Mouse (Mus musculus): ENCODE results near the gene Cenpe. TPM values are rescaled to one million over a fixed set of nuclear protein-coding genes. Genes with fewer than 3 reads are reported as not detected.

Cenpe gene
- polyA plus RNA-seq, 1 experiment from 2014 or later: 20.5 TPM

GRCm38 (mm10) chr3:135281701-135282100, 69.4 kb downstream of the Cenpe start:
- Histone ChIP-seq H3K9me3 (replicated peaks) (no peaks in the 10 kb centered on the region), H3K9ac (no peak overlapping the region), H3K27ac (replicated peaks) (no peak overlapping the region), H3K4me3 (replicated peaks) (no peak overlapping the region), H3K27me3 (no peaks in the 10 kb centered on the region), H3K4me2 (replicated peaks) (no peak overlapping the region), H3K4me1 (no peaks in the 10 kb centered on the region), H3K36me3 (no peaks in the 10 kb centered on the region)
- WGBS: 70% methylated on average over 8 of the region's 8 CpGs
- no peak for ATAC-seq (ENCODE audit: insufficient number of reproducible peaks, low FRiP score, low TSS enrichment, low read depth)

- Histone ChIP-seq H3K4me2 (replicated peaks) (no peak overlapping the region), H3K9me3 (replicated peaks) (no peaks in the 10 kb centered on the region), H3K36me3 (no peaks in the 10 kb centered on the region), H3K27me3 (no peaks in the 10 kb centered on the region), H3K4me1 (no peaks in the 10 kb centered on the region), H3K27ac (replicated peaks) (no peak overlapping the region), H3K4me3 (replicated peaks) (no peak overlapping the region), H3K9ac (no peak overlapping the region)
- 80% methylated on average over 11 of the region's 11 CpGs for WGBS
- ATAC-seq (ENCODE audit: insufficient number of reproducible peaks, low FRiP score, low TSS enrichment, low read depth): no peak
Observed at GRCm38 (mm10) chr3:135285256-135285655, 72.9 kb downstream of the Cenpe start.

GRCm38 (mm10) chr3:135285807-135286206, 73.5 kb downstream of the Cenpe start:
- H3K4me3 ChIP-seq (replicated peaks): no peak overlapping the region
- H3K4me1 ChIP-seq: no peaks in the 10 kb centered on the region
- no peak overlapping the region for H3K9ac ChIP-seq
- H3K4me2 ChIP-seq (replicated peaks): no peak overlapping the region
- 75% methylated on average over 3 of the region's 3 CpGs for WGBS
- ATAC-seq (ENCODE audit: insufficient number of reproducible peaks, low FRiP score, low TSS enrichment, low read depth): no peak
- no peak overlapping the region for H3K27ac ChIP-seq (replicated peaks)
- H3K36me3 ChIP-seq: no peaks in the 10 kb centered on the region
- H3K27me3 ChIP-seq: no peaks in the 10 kb centered on the region
- H3K9me3 ChIP-seq (replicated peaks): no peaks in the 10 kb centered on the region

- H3K4me1 ChIP-seq: no peaks in the 10 kb centered on the region
- ATAC-seq (ENCODE audit: insufficient number of reproducible peaks, low FRiP score, low TSS enrichment, low read depth): no peak
- no peak overlapping the region for H3K4me3 ChIP-seq (replicated peaks)
- no peak overlapping the region for H3K4me2 ChIP-seq (replicated peaks)
- no peaks in the 10 kb centered on the region for H3K36me3 ChIP-seq
- no peak overlapping the region for H3K27ac ChIP-seq (replicated peaks)
- no peaks in the 10 kb centered on the region for H3K27me3 ChIP-seq
- H3K9ac ChIP-seq: no peak overlapping the region
- H3K9me3 ChIP-seq (replicated peaks): no peaks in the 10 kb centered on the region
- 79% methylated on average over 8 of the region's 8 CpGs for WGBS
Observed at GRCm38 (mm10) chr3:135288138-135288750, 75.9 kb downstream of the Cenpe start.

- no peak for ATAC-seq (ENCODE audit: insufficient number of reproducible peaks, low FRiP score, low TSS enrichment, low read depth)
- no peaks in the 10 kb centered on the region for H3K9me3 ChIP-seq (replicated peaks)
- 85% methylated on average over 1 of the region's 1 CpGs for WGBS
Observed at GRCm38 (mm10) chr3:135289148-135289547, 76.8 kb downstream of the Cenpe start.

GRCm38 (mm10) chr3:135290249-135290894, 78.0 kb downstream of the Cenpe start:
- no peak overlapping the region for H3K4me2 ChIP-seq (replicated peaks)
- H3K27ac ChIP-seq (replicated peaks): no peak overlapping the region
- 100% methylated on average over 7 of the region's 7 CpGs for WGBS
- no peaks in the 10 kb centered on the region for H3K36me3 ChIP-seq
- no peaks in the 10 kb centered on the region for H3K27me3 ChIP-seq
- H3K4me1 ChIP-seq: peaks cover 15% of the 10 kb centered on the region; the same call in 1 of the 2 replicates
- no peak overlapping the region for H3K4me3 ChIP-seq (replicated peaks)
- no peak for ATAC-seq (ENCODE audit: insufficient number of reproducible peaks, low FRiP score, low TSS enrichment, low read depth)
- H3K9me3 ChIP-seq (replicated peaks): no peaks in the 10 kb centered on the region
- no peak overlapping the region for H3K9ac ChIP-seq

More at GRCm38 (mm10) chr3:135289148-135289547, 76.8 kb downstream of the Cenpe start:
- peaks cover 5% of the 10 kb centered on the region; the same call in 1 of the 2 replicates for H3K4me1 ChIP-seq
- H3K4me2 ChIP-seq (replicated peaks): no peak overlapping the region
- no peaks in the 10 kb centered on the region for H3K27me3 ChIP-seq
- H3K4me3 ChIP-seq (replicated peaks): no peak overlapping the region
- no peaks in the 10 kb centered on the region for H3K36me3 ChIP-seq
- no peak overlapping the region for H3K9ac ChIP-seq
- H3K27ac ChIP-seq (replicated peaks): no peak overlapping the region

- H3K27ac ChIP-seq (replicated peaks): no peak overlapping the region
- no peaks in the 10 kb centered on the region for H3K36me3 ChIP-seq
- no peaks in the 10 kb centered on the region for H3K27me3 ChIP-seq
- 41% methylated on average over 7 of the region's 7 CpGs for WGBS
- H3K4me2 ChIP-seq (replicated peaks): no peak overlapping the region
- no peaks in the 10 kb centered on the region for H3K9me3 ChIP-seq (replicated peaks)
- peaks cover 15% of the 10 kb centered on the region; the same call in 1 of the 2 replicates for H3K4me1 ChIP-seq
- no peak overlapping the region for H3K9ac ChIP-seq
- no peak overlapping the region for H3K4me3 ChIP-seq (replicated peaks)
- ATAC-seq (ENCODE audit: insufficient number of reproducible peaks, low FRiP score, low TSS enrichment, low read depth): no peak
Observed at GRCm38 (mm10) chr3:135293703-135294102, 81.4 kb downstream of the Cenpe start.

- H3K4me2 ChIP-seq (replicated peaks): no peak overlapping the region
- ATAC-seq (ENCODE audit: insufficient number of reproducible peaks, low FRiP score, low TSS enrichment, low read depth): no peak
- WGBS: 49% methylated on average over 1 of the region's 1 CpGs
- H3K9me3 ChIP-seq (replicated peaks): no peaks in the 10 kb centered on the region
- H3K36me3 ChIP-seq: no peaks in the 10 kb centered on the region
- no peak overlapping the region for H3K4me3 ChIP-seq (replicated peaks)
- H3K4me1 ChIP-seq: peaks cover 15% of the 10 kb centered on the region; the same call in 1 of the 2 replicates
- H3K9ac ChIP-seq: no peak overlapping the region
- no peaks in the 10 kb centered on the region for H3K27me3 ChIP-seq
- no peak overlapping the region for H3K27ac ChIP-seq (replicated peaks)
Observed at GRCm38 (mm10) chr3:135295559-135295958, 83.2 kb downstream of the Cenpe start.

- no peak for ATAC-seq (ENCODE audit: insufficient number of reproducible peaks, low FRiP score, low TSS enrichment, low read depth)
- whole genome bisulfite sequencing: 68% methylated on average over 3 of the region's 3 CpGs
- Histone ChIP-seq H3K4me2 (replicated peaks) (no peak overlapping the region), H3K9me3 (replicated peaks) (no peaks in the 10 kb centered on the region), H3K36me3 (no peaks in the 10 kb centered on the region), H3K9ac (no peak overlapping the region), H3K27me3 (peaks cover 5% of the 10 kb centered on the region; the same call in 1 of the 2 replicates), H3K4me3 (replicated peaks) (no peak overlapping the region), H3K4me1 (peaks cover 14% of the 10 kb centered on the region; the same call in 1 of the 2 replicates), H3K27ac (replicated peaks) (no peak overlapping the region)
Observed at GRCm38 (mm10) chr3:135298560-135298959, 86.2 kb downstream of the Cenpe start.

- Histone ChIP-seq H3K4me3 (replicated peaks) (no peak overlapping the region), H3K4me2 (replicated peaks) (no peak overlapping the region), H3K9ac (no peak overlapping the region), H3K27me3 (peaks cover 5% of the 10 kb centered on the region; the same call in 1 of the 2 replicates), H3K36me3 (no peaks in the 10 kb centered on the region), H3K4me1 (0 out of 2 replicates have a peak, but pooled peaks cover 1% of the 10 kb centered on the region), H3K9me3 (replicated peaks) (no peaks in the 10 kb centered on the region), H3K27ac (replicated peaks) (no peak overlapping the region)
- no peak for ATAC-seq (ENCODE audit: insufficient number of reproducible peaks, low FRiP score, low TSS enrichment, low read depth)
- 76% methylated on average over 6 of the region's 6 CpGs for WGBS
Observed at GRCm38 (mm10) chr3:135300081-135300480, 87.7 kb downstream of the Cenpe start.

GRCm38 (mm10) chr3:135304060-135304459, 91.7 kb downstream of the Cenpe start:
- 48% methylated on average over 6 of the region's 6 CpGs for WGBS
- no peaks in the 10 kb centered on the region for H3K9me3 ChIP-seq (replicated peaks)
- ATAC-seq (ENCODE audit: insufficient number of reproducible peaks, low FRiP score, low TSS enrichment, low read depth): no peak
- no peaks in the 10 kb centered on the region for H3K36me3 ChIP-seq
- peaks cover 16% of the 10 kb centered on the region for H3K27me3 ChIP-seq
- H3K4me2 ChIP-seq (replicated peaks): no peak overlapping the region
- no peak overlapping the region for H3K9ac ChIP-seq
- H3K4me3 ChIP-seq (replicated peaks): no peak overlapping the region
- no peaks in the 10 kb centered on the region for H3K4me1 ChIP-seq
- H3K27ac ChIP-seq (replicated peaks): no peak overlapping the region

All from embryonic facial prominence, embryonic 15.5 days (tissue).